Mouse (Mus musculus): ENCODE results near the gene Spag9. TPM values are rescaled to one million over a fixed set of nuclear protein-coding genes. Genes with fewer than 3 reads are reported as not detected.

Gene Spag9
- polyA plus RNA-seq, 1 experiment = 62.4 TPM

GRCm38 (mm10) chr11:94173726-94174146 lies 177.8 kb downstream of the Spag9 start:
- Histone ChIP-seq H3K4me1 (ENCODE audit: control insufficient read depth, insufficient read depth, low read length) (no peaks in the 10 kb centered on the region), H3K4me3 (ENCODE audit: insufficient read depth, low read length) (no peak overlapping the region), H3K27ac (ENCODE audit: insufficient read depth, low read depth, low read length) (no peak overlapping the region)
- TF ChIP-seq CTCF (IDR thresholded peaks at IDR 0.05; ENCODE audit: low read depth, low read length) = no peak
- TF ChIP-seq POLR2A (IDR thresholded peaks at IDR 0.05; ENCODE audit: borderline replicate concordance, low read depth, low read length) = no peak

- H3K27ac ChIP-seq (ENCODE audit: insufficient read depth, low read depth, low read length) = no peak overlapping the region
- TF ChIP-seq POLR2A (IDR thresholded peaks at IDR 0.05; ENCODE audit: borderline replicate concordance, low read depth, low read length) (no peak), CTCF (IDR thresholded peaks at IDR 0.05; ENCODE audit: low read depth, low read length) (no peak)
- H3K4me1 ChIP-seq (ENCODE audit: control insufficient read depth, insufficient read depth, low read length) = no peaks in the 10 kb centered on the region
- no peak overlapping the region for H3K4me3 ChIP-seq (ENCODE audit: insufficient read depth, low read length)
Observed at GRCm38 (mm10) chr11:94175288-94175687, 179.4 kb downstream of the Spag9 start.

Other genes with a start within 250 kb of the Spag9 start
- gene Utp18, start 110.3 kb upstream of the Spag9 start, polyA plus RNA-seq (2012; ENCODE audit: insufficient read depth, insufficient read length, missing spikeins) = 10.3 and 10.5 TPM in 2 replicates
- 25.9 and 34.1 TPM in 2 replicates for gene Mbtd1, start 110.2 kb upstream of the Spag9 start, polyA plus RNA-seq (2012; ENCODE audit: insufficient read depth, insufficient read length, missing spikeins)
- gene Nme2, start 39.8 kb upstream of the Spag9 start, polyA plus RNA-seq (2012; ENCODE audit: insufficient read depth, insufficient read length, missing spikeins) = 171 and 184 TPM in 2 replicates
- gene Gm20390, start 27.8 kb upstream of the Spag9 start, polyA plus RNA-seq (2012; ENCODE audit: insufficient read depth, insufficient read length, missing spikeins) = 49.0 and 57.1 TPM in 2 replicates
- 14.4 and 23.0 TPM in 2 replicates for gene Nme1, start 27.6 kb upstream of the Spag9 start, polyA plus RNA-seq (2012; ENCODE audit: insufficient read depth, insufficient read length, missing spikeins)
- gene Tob1, start 215.4 kb downstream of the Spag9 start, polyA plus RNA-seq (2012; ENCODE audit: insufficient read depth, insufficient read length, missing spikeins) = 16.7 and 17.1 TPM in 2 replicates
- gene Wfikkn2, start 249.9 kb downstream of the Spag9 start, polyA plus RNA-seq (2012; ENCODE audit: insufficient read depth, insufficient read length, missing spikeins) = not detected in 2 replicates

All from bone marrow macrophage, adult 2 months (primary cell).